Mouse (Mus musculus): ENCODE measurements around the gene Galnt13.
"Not testable (repeated sequence)": the region's sequence is repeated elsewhere in the genome, so short reads cannot be mapped to it uniquely, and the experiment has no call there.

GRCm38 (mm10) chr2:55022539-55022938 is 586.4 kb downstream of the Galnt13 start:
- TF ChIP-seq MAZ (IDR thresholded peaks at IDR 0.05; ENCODE audit: low read depth, low read length); EP300 (IDR thresholded peaks at IDR 0.05; ENCODE audit: low read length); POLR2A (IDR thresholded peaks at IDR 0.05; ENCODE audit: low read depth, low read length); RAD21 (IDR thresholded peaks at IDR 0.05; ENCODE audit: low read depth, low read length); USF2 (conservative IDR thresholded peaks at IDR 0.05; ENCODE audit: low read depth, low read length); HCFC1 (IDR thresholded peaks at IDR 0.05; ENCODE audit: low read depth, low read length); MYC (IDR thresholded peaks at IDR 0.05; ENCODE audit: low read depth, low read length): not testable (repeated sequence)

All from CH12.LX (cell line).